Mouse (Mus musculus) kidney, adult 2 months (tissue): Measurements from ENCODE around the gene Apba3.

Source experiments
- CTCF ChIP-seq: fragments of 200-500 bp; conservative IDR thresholded peaks from 2 replicates; pipeline ENCODE4 v1.5.1; 2011; ENCODE audit warnings: low read depth, mild to moderate bottlenecking, control low read depth, low read length, moderate library complexity, mixed read lengths; ENCODE audit not compliant: insufficient read depth, insufficient read length
- POLR2A ChIP-seq: fragments of 200-500 bp; IDR thresholded peaks from one replicate; pipeline ENCODE4 v1.6.1; 2011; ENCODE audit warnings: low read depth, low read length, control low read depth

DNA sequence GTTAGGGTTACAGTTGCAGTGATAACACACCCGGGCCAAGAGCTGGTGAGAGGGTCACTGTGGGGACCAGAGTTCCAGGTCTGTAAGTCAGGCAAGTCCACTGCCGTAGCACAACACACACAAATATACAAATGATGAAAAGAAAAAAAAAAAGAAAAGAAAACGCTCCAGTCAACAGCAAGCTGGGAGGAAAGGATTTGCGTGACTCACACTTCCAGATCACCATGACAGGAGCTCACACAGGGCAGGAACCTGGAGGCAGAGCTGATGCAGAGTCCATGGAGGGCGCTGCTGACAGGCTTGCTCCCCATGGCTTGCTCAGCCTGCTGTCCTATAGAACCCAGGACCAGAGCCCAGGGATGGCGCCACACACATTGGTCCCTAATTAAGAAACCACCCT, 32.6 kb upstream of the Apba3 start:
- TF ChIP-seq POLR2A (no peak), CTCF (no peak)
